Mouse (Mus musculus): ENCODE data around the gene Immp2l. TPM values are rescaled to one million over a fixed set of nuclear protein-coding genes. Genes with fewer than 3 reads are reported as not detected.
"Not testable (repeated sequence)": the region's sequence is repeated elsewhere in the genome, so short reads cannot be mapped to it uniquely, and the experiment has no call there.

Gene Immp2l
- polyA plus RNA-seq, 1 experiment, result 2.8 TPM

- WGBS, result 78% methylated on average over 2 of the region's 2 CpGs
- no peaks in the 10 kb centered on the region for H3K4me1 ChIP-seq (ENCODE audit: control insufficient read depth, insufficient read depth, insufficient read length, low read length)
- H3K4me3 ChIP-seq (ENCODE audit: low read depth, low read length), result no peak overlapping the region
- no peaks in the 10 kb centered on the region for H3K27me3 ChIP-seq (ENCODE audit: control insufficient read depth, insufficient read depth, low read length)
- no peaks in the 10 kb centered on the region for H3K36me3 ChIP-seq (ENCODE audit: control insufficient read depth, insufficient read depth, low read length)
- no peak overlapping the region for H3K27ac ChIP-seq (ENCODE audit: insufficient read depth, low read depth, low read length)
- TF ChIP-seq POLR2A (IDR thresholded peaks at IDR 0.05; ENCODE audit: low read depth, low read length) (no peak), CTCF (IDR thresholded peaks at IDR 0.05; ENCODE audit: extremely low read depth, insufficient read length, insufficient replicate concordance, low read depth, low read length) (no peak)
Measured at GRCm38 (mm10) chr12:41834646-41835045, 810.8 kb downstream of the Immp2l start.

GRCm38 (mm10) chr12:41838334-41838847, 814.5 kb downstream of the Immp2l start:
- no peak overlapping the region for H3K4me3 ChIP-seq (ENCODE audit: low read depth, low read length)
- TF ChIP-seq CTCF (IDR thresholded peaks at IDR 0.05; ENCODE audit: extremely low read depth, insufficient read length, insufficient replicate concordance, low read depth, low read length), result no peak
- TF ChIP-seq POLR2A (IDR thresholded peaks at IDR 0.05; ENCODE audit: low read depth, low read length), result no peak
- WGBS, result 72% methylated on average over 6 of the region's 6 CpGs

GRCm38 (mm10) chr12:41839241-41839640, 815.4 kb downstream of the Immp2l start:
- TF ChIP-seq POLR2A (IDR thresholded peaks at IDR 0.05; ENCODE audit: low read depth, low read length) (no peak), CTCF (IDR thresholded peaks at IDR 0.05; ENCODE audit: extremely low read depth, insufficient read length, insufficient replicate concordance, low read depth, low read length) (no peak)
- H3K27me3 ChIP-seq (ENCODE audit: control insufficient read depth, insufficient read depth, low read length), result no peaks in the 10 kb centered on the region
- 88% methylated on average over 2 of the region's 2 CpGs for WGBS
- no peak overlapping the region for H3K27ac ChIP-seq (ENCODE audit: insufficient read depth, low read depth, low read length)
- no peaks in the 10 kb centered on the region for H3K36me3 ChIP-seq (ENCODE audit: control insufficient read depth, insufficient read depth, low read length)
- H3K4me3 ChIP-seq (ENCODE audit: low read depth, low read length), result no peak overlapping the region
- no peaks in the 10 kb centered on the region for H3K4me1 ChIP-seq (ENCODE audit: control insufficient read depth, insufficient read depth, insufficient read length, low read length)

More at GRCm38 (mm10) chr12:41838334-41838847, 814.5 kb downstream of the Immp2l start:
- Histone ChIP-seq H3K36me3 (ENCODE audit: control insufficient read depth, insufficient read depth, low read length) (no peaks in the 10 kb centered on the region), H3K4me1 (ENCODE audit: control insufficient read depth, insufficient read depth, insufficient read length, low read length) (no peaks in the 10 kb centered on the region), H3K27me3 (ENCODE audit: control insufficient read depth, insufficient read depth, low read length) (no peaks in the 10 kb centered on the region), H3K27ac (ENCODE audit: insufficient read depth, low read depth, low read length) (no peak overlapping the region)

- no peaks in the 10 kb centered on the region for H3K27me3 ChIP-seq (ENCODE audit: control insufficient read depth, insufficient read depth, low read length)
- TF ChIP-seq CTCF (IDR thresholded peaks at IDR 0.05; ENCODE audit: extremely low read depth, insufficient read length, insufficient replicate concordance, low read depth, low read length) (no peak), POLR2A (IDR thresholded peaks at IDR 0.05; ENCODE audit: low read depth, low read length) (no peak)
- no peaks in the 10 kb centered on the region for H3K4me1 ChIP-seq (ENCODE audit: control insufficient read depth, insufficient read depth, insufficient read length, low read length)
- WGBS, result 76% methylated on average over 6 of the region's 6 CpGs
- no peak overlapping the region for H3K4me3 ChIP-seq (ENCODE audit: low read depth, low read length)
- no peak overlapping the region for H3K27ac ChIP-seq (ENCODE audit: insufficient read depth, low read depth, low read length)
- no peaks in the 10 kb centered on the region for H3K36me3 ChIP-seq (ENCODE audit: control insufficient read depth, insufficient read depth, low read length)
Measured at GRCm38 (mm10) chr12:41842694-41843329, 818.9 kb downstream of the Immp2l start.

- H3K4me1 ChIP-seq (ENCODE audit: control insufficient read depth, insufficient read depth, insufficient read length, low read length), result no peaks in the 10 kb centered on the region
- no peak for TF ChIP-seq POLR2A (IDR thresholded peaks at IDR 0.05; ENCODE audit: low read depth, low read length)
- no peak for TF ChIP-seq CTCF (IDR thresholded peaks at IDR 0.05; ENCODE audit: extremely low read depth, insufficient read length, insufficient replicate concordance, low read depth, low read length)
- no peak overlapping the region for H3K4me3 ChIP-seq (ENCODE audit: low read depth, low read length)
- H3K27me3 ChIP-seq (ENCODE audit: control insufficient read depth, insufficient read depth, low read length), result no peaks in the 10 kb centered on the region
- no peak overlapping the region for H3K27ac ChIP-seq (ENCODE audit: insufficient read depth, low read depth, low read length)
- 20% methylated on average over 7 of the region's 7 CpGs for WGBS
- no peaks in the 10 kb centered on the region for H3K36me3 ChIP-seq (ENCODE audit: control insufficient read depth, insufficient read depth, low read length)
Measured at GRCm38 (mm10) chr12:41851896-41852470, 828.1 kb downstream of the Immp2l start.

GRCm38 (mm10) chr12:41859652-41860051, 835.8 kb downstream of the Immp2l start:
- not testable (repeated sequence) for H3K36me3 ChIP-seq (ENCODE audit: control insufficient read depth, insufficient read depth, low read length); H3K27me3 ChIP-seq (ENCODE audit: control insufficient read depth, insufficient read depth, low read length); H3K4me3 ChIP-seq (ENCODE audit: low read depth, low read length); H3K27ac ChIP-seq (ENCODE audit: insufficient read depth, low read depth, low read length); H3K4me1 ChIP-seq (ENCODE audit: control insufficient read depth, insufficient read depth, insufficient read length, low read length)
- 70% methylated on average over 5 of the region's 5 CpGs for WGBS

- no peaks in the 10 kb centered on the region for H3K36me3 ChIP-seq (ENCODE audit: control insufficient read depth, insufficient read depth, low read length)
- H3K4me3 ChIP-seq (ENCODE audit: low read depth, low read length), result no peak overlapping the region
- 89% methylated on average over 2 of the region's 2 CpGs for WGBS
- no peaks in the 10 kb centered on the region for H3K27me3 ChIP-seq (ENCODE audit: control insufficient read depth, insufficient read depth, low read length)
- no peak overlapping the region for H3K27ac ChIP-seq (ENCODE audit: insufficient read depth, low read depth, low read length)
- no peaks in the 10 kb centered on the region for H3K4me1 ChIP-seq (ENCODE audit: control insufficient read depth, insufficient read depth, insufficient read length, low read length)
- TF ChIP-seq CTCF (IDR thresholded peaks at IDR 0.05; ENCODE audit: extremely low read depth, insufficient read length, insufficient replicate concordance, low read depth, low read length) (no peak), POLR2A (IDR thresholded peaks at IDR 0.05; ENCODE audit: low read depth, low read length) (no peak)
Measured at GRCm38 (mm10) chr12:41868317-41868716, 844.4 kb downstream of the Immp2l start.

All from small intestine, adult 2 months (tissue).